In genomic region chr2:85792331-85792730, GRCm38 (mm10) we compare ENCODE assay signal across 32 mouse cellular contexts. TPM values are rescaled to one million over a fixed set of nuclear protein-coding genes. Genes with fewer than 3 reads are reported as not detected.
DNase-seq lines count a peak whose midpoint lies in the region; ATAC-seq lines count a peak whose summit lies in the region.
"Had no signal": no experiment of that assay in that cellular context is flagged by ENCODE, and none has a peak within 500 bp of the region (broad histone marks: within the 10 kb centered on the region; RNA-seq: fewer than 3 reads in every experiment).

No protein-coding gene starts in this region.

- 19% methylated on average over 2 of the region's 2 CpGs for WGBS in forebrain, embryonic 14.5 days
- 11% methylated on average over 2 of the region's 2 CpGs for WGBS in forebrain, embryonic 15.5 days
- WGBS in midbrain, embryonic 16.5 days = 9% methylated on average over 2 of the region's 2 CpGs
- 21% methylated on average over 2 of the region's 2 CpGs for WGBS in midbrain, embryonic 13.5 days

- no peaks in the 10 kb centered on the region for H3K4me1 ChIP-seq in forebrain, embryonic 14.5 days (ENCODE audit: control insufficient read depth, insufficient read depth, low read length)
- H3K4me1 ChIP-seq in forebrain, embryonic 15.5 days = no peaks in the 10 kb centered on the region
- no peaks in the 10 kb centered on the region for H3K4me1 ChIP-seq in midbrain, embryonic 16.5 days (ENCODE audit: control insufficient read depth, insufficient read depth, low read length)
- no peaks in the 10 kb centered on the region for H3K4me1 ChIP-seq in midbrain, embryonic 13.5 days (replicated peaks)
- H3K4me1 ChIP-seq: limb, embryonic 12.5 days; liver, embryonic 13.5 days had no signal

- no peak overlapping the region for H3K4me3 ChIP-seq in forebrain, embryonic 14.5 days (ENCODE audit: low read depth, low read length)
- H3K4me3 ChIP-seq in forebrain, embryonic 15.5 days = no peak overlapping the region
- H3K4me3 ChIP-seq in midbrain, embryonic 16.5 days (ENCODE audit: low read depth, low read length) = no peak overlapping the region
- no peak overlapping the region for H3K4me3 ChIP-seq in midbrain, embryonic 13.5 days (replicated peaks)
- H3K4me3 ChIP-seq: forebrain, embryonic 10.5 days; limb, embryonic 12.5 days; liver, embryonic 13.5 days had no signal

- ATAC-seq in forebrain, embryonic 14.5 days = no peak; the same call in 1 of the 2 replicates
- no peak for ATAC-seq in forebrain, embryonic 15.5 days (replicated peaks)
- ATAC-seq in midbrain, embryonic 16.5 days = peak; percentile 70; the same call in 1 of the 2 replicates
- no peak for ATAC-seq in midbrain, embryonic 13.5 days
- ATAC-seq: hindbrain, postnatal 0 days; intestine, embryonic 16.5 days had no signal

- H3K27me3 ChIP-seq in forebrain, embryonic 14.5 days (replicated peaks; ENCODE audit: control insufficient read depth, insufficient read depth, low read length) = no peaks in the 10 kb centered on the region
- no peaks in the 10 kb centered on the region for H3K27me3 ChIP-seq in forebrain, embryonic 15.5 days
- H3K27me3 ChIP-seq in midbrain, embryonic 16.5 days (ENCODE audit: control insufficient read depth, insufficient read depth, low read depth, low read length) = no peaks in the 10 kb centered on the region
- no peaks in the 10 kb centered on the region for H3K27me3 ChIP-seq in midbrain, embryonic 13.5 days
- H3K27me3 ChIP-seq: limb, embryonic 12.5 days; liver, embryonic 13.5 days had no signal

- no peak overlapping the region for H3K9ac ChIP-seq in forebrain, embryonic 14.5 days (ENCODE audit: low read length)
- H3K9ac ChIP-seq in forebrain, embryonic 15.5 days (replicated peaks) = no peak overlapping the region
- H3K9ac ChIP-seq in midbrain, embryonic 16.5 days (ENCODE audit: low read depth, low read length) = no peak overlapping the region
- H3K9ac ChIP-seq in midbrain, embryonic 13.5 days (replicated peaks) = no peak overlapping the region
- H3K9ac ChIP-seq: limb, embryonic 12.5 days; liver, embryonic 13.5 days had no signal

- no peak overlapping the region for H3K27ac ChIP-seq in forebrain, embryonic 14.5 days (ENCODE audit: low read depth, low read length)
- no peak overlapping the region for H3K27ac ChIP-seq in forebrain, embryonic 15.5 days (replicated peaks)
- H3K27ac ChIP-seq in midbrain, embryonic 16.5 days (ENCODE audit: low read length) = no peak overlapping the region
- H3K27ac ChIP-seq in midbrain, embryonic 13.5 days = no peak overlapping the region
- H3K27ac ChIP-seq: forebrain, embryonic 10.5 days; hindbrain, postnatal 0 days; limb, embryonic 12.5 days; liver, embryonic 13.5 days had no signal

- no peaks in the 10 kb centered on the region for H3K9me3 ChIP-seq in forebrain, embryonic 14.5 days (replicated peaks; ENCODE audit: control insufficient read depth, low read length)
- H3K9me3 ChIP-seq in forebrain, embryonic 15.5 days = no peaks in the 10 kb centered on the region
- H3K9me3 ChIP-seq in midbrain, embryonic 16.5 days (replicated peaks; ENCODE audit: control insufficient read depth, low read length, poor library complexity, severe bottlenecking) = no peaks in the 10 kb centered on the region
- no peaks in the 10 kb centered on the region for H3K9me3 ChIP-seq in midbrain, embryonic 13.5 days
- H3K9me3 ChIP-seq: forebrain, embryonic 10.5 days; limb, embryonic 12.5 days; liver, embryonic 13.5 days had no signal

- DNase-seq in cerebellum, postnatal 14 days = peak; percentile 1 to 3
- no peak for DNase-seq in cerebellum, adult 9-10 months
- peak; percentile 3 for DNase-seq in forebrain, embryonic 14.5 days (ENCODE audit: low spot score)
- DNase-seq in adrenal gland, postnatal 36 days = no peak
- no peak for DNase-seq in layer of hippocampus, adult 18-20 months (ENCODE audit: low spot score in 2 of 2)
- DNase-seq: adrenal gland, adult 2 months; cerebellum, adult 9-11 months; gastrocnemius, postnatal 14 days; heart, adult 11 months; kidney, adult 9 months; kidney, postnatal 25 days; liver, embryonic 13.5 days; lung, adult 2 months; lung, postnatal 14 days; right cerebral cortex, postnatal 14 days; spleen, adult 18-20 months had no signal

- H3K36me3 ChIP-seq in forebrain, embryonic 14.5 days (ENCODE audit: control insufficient read depth, insufficient read depth, low read length) = no peaks in the 10 kb centered on the region
- no peaks in the 10 kb centered on the region for H3K36me3 ChIP-seq in forebrain, embryonic 15.5 days
- no peaks in the 10 kb centered on the region for H3K36me3 ChIP-seq in midbrain, embryonic 16.5 days (ENCODE audit: control insufficient read depth, insufficient read depth, low read length)
- H3K36me3 ChIP-seq in midbrain, embryonic 13.5 days = no peaks in the 10 kb centered on the region
- H3K36me3 ChIP-seq: forebrain, embryonic 10.5 days; limb, embryonic 12.5 days; liver, embryonic 13.5 days had no signal

- H3K4me2 ChIP-seq in forebrain, embryonic 14.5 days (ENCODE audit: low read length) = no peak overlapping the region
- no peak overlapping the region for H3K4me2 ChIP-seq in forebrain, embryonic 15.5 days (replicated peaks)
- no peak overlapping the region for H3K4me2 ChIP-seq in midbrain, embryonic 16.5 days (ENCODE audit: low read length)
- no peak overlapping the region for H3K4me2 ChIP-seq in midbrain, embryonic 13.5 days (replicated peaks)
- H3K4me2 ChIP-seq: heart, embryonic 11.5 days; limb, embryonic 12.5 days; liver, embryonic 13.5 days had no signal

RNA-seq across cellular contexts. Expression of gene Olfr1016, which starts 10.0 kb away (rescaled TPM):
- not detected in 2 replicates for polyA plus RNA-seq in forebrain, embryonic 14.5 days (2014; fragmentation: Nextera tagmentation; extraction: Ambion mirVana)
- not detected in 2 replicates for polyA plus RNA-seq in forebrain, embryonic 15.5 days (2015; fragmentation: Nextera tagmentation; extraction: Ambion mirVana)
- polyA plus RNA-seq in midbrain, embryonic 16.5 days (2015; fragmentation: Nextera tagmentation; extraction: Ambion mirVana) = not detected in 2 replicates
- not detected in 2 replicates for polyA plus RNA-seq in midbrain, embryonic 13.5 days (2015; fragmentation: Nextera tagmentation; extraction: Ambion mirVana)
- total RNA-seq in adrenal gland, postnatal 36 days (2021) = not detected
- total RNA-seq in layer of hippocampus, adult 18-20 months (2021) = not detected
- total RNA-seq: adrenal gland, adult 2 months; gastrocnemius, postnatal 14 days; hematopoietic stem cell, adult 5-6 weeks; hindbrain, postnatal 0 days; layer of hippocampus, adult 8-10 months; left cerebral cortex, postnatal 14 days; megakaryocyte progenitor cell, adult 5-6 weeks; monocyte, adult 5-6 weeks; neutrophil, adult 5-6 weeks had no signal
- polyA plus RNA-seq: adrenal gland, adult 2 months; forebrain, embryonic 10.5 days; heart, embryonic 11.5 days; heart, postnatal 0 days; hindbrain, postnatal 0 days; intestine, embryonic 16.5 days; limb, embryonic 12.5 days; liver, embryonic 13.5 days; lung, adult 2 months; urinary bladder, adult 2 months had no signal

RNA-seq across cellular contexts. Expression of gene Olfr1015, which starts 10.5 kb away (rescaled TPM):
- not detected in 2 replicates for polyA plus RNA-seq in forebrain, embryonic 14.5 days (2014; fragmentation: Nextera tagmentation; extraction: Ambion mirVana)
- not detected in 2 replicates for polyA plus RNA-seq in forebrain, embryonic 15.5 days (2015; fragmentation: Nextera tagmentation; extraction: Ambion mirVana)
- not detected in 2 replicates for polyA plus RNA-seq in midbrain, embryonic 16.5 days (2015; fragmentation: Nextera tagmentation; extraction: Ambion mirVana)
- not detected in 2 replicates for polyA plus RNA-seq in midbrain, embryonic 13.5 days (2015; fragmentation: Nextera tagmentation; extraction: Ambion mirVana)
- total RNA-seq in adrenal gland, postnatal 36 days (2021) = not detected
- total RNA-seq in layer of hippocampus, adult 18-20 months (2021) = not detected
- total RNA-seq: adrenal gland, adult 2 months; gastrocnemius, postnatal 14 days; hematopoietic stem cell, adult 5-6 weeks; hindbrain, postnatal 0 days; layer of hippocampus, adult 8-10 months; left cerebral cortex, postnatal 14 days; megakaryocyte progenitor cell, adult 5-6 weeks; monocyte, adult 5-6 weeks; neutrophil, adult 5-6 weeks had no signal
- polyA plus RNA-seq: adrenal gland, adult 2 months; forebrain, embryonic 10.5 days; heart, embryonic 11.5 days; heart, postnatal 0 days; hindbrain, postnatal 0 days; intestine, embryonic 16.5 days; limb, embryonic 12.5 days; liver, embryonic 13.5 days; lung, adult 2 months; urinary bladder, adult 2 months had no signal

RNA-seq across cellular contexts. Expression of gene Olfr1014, which starts 19.8 kb away (rescaled TPM):
- not detected in 2 replicates for polyA plus RNA-seq in forebrain, embryonic 14.5 days (2014; fragmentation: Nextera tagmentation; extraction: Ambion mirVana)
- not detected in 2 replicates for polyA plus RNA-seq in forebrain, embryonic 15.5 days (2015; fragmentation: Nextera tagmentation; extraction: Ambion mirVana)
- polyA plus RNA-seq in midbrain, embryonic 16.5 days (2015; fragmentation: Nextera tagmentation; extraction: Ambion mirVana) = not detected in 2 replicates
- polyA plus RNA-seq in midbrain, embryonic 13.5 days (2015; fragmentation: Nextera tagmentation; extraction: Ambion mirVana) = not detected in 2 replicates
- total RNA-seq in adrenal gland, postnatal 36 days (2021) = not detected
- total RNA-seq in layer of hippocampus, adult 18-20 months (2021) = not detected
- total RNA-seq: adrenal gland, adult 2 months; gastrocnemius, postnatal 14 days; hematopoietic stem cell, adult 5-6 weeks; hindbrain, postnatal 0 days; layer of hippocampus, adult 8-10 months; left cerebral cortex, postnatal 14 days; megakaryocyte progenitor cell, adult 5-6 weeks; monocyte, adult 5-6 weeks; neutrophil, adult 5-6 weeks had no signal
- polyA plus RNA-seq: adrenal gland, adult 2 months; forebrain, embryonic 10.5 days; heart, embryonic 11.5 days; heart, postnatal 0 days; hindbrain, postnatal 0 days; intestine, embryonic 16.5 days; limb, embryonic 12.5 days; liver, embryonic 13.5 days; lung, adult 2 months; urinary bladder, adult 2 months had no signal

RNA-seq across cellular contexts. Expression of gene Olfr1013, which starts 25.4 kb away (rescaled TPM):
- not detected in 2 replicates for polyA plus RNA-seq in forebrain, embryonic 14.5 days (2014; fragmentation: Nextera tagmentation; extraction: Ambion mirVana)
- polyA plus RNA-seq in forebrain, embryonic 15.5 days (2015; fragmentation: Nextera tagmentation; extraction: Ambion mirVana) = not detected in 2 replicates
- polyA plus RNA-seq in midbrain, embryonic 16.5 days (2015; fragmentation: Nextera tagmentation; extraction: Ambion mirVana) = not detected in 2 replicates
- not detected in 2 replicates for polyA plus RNA-seq in midbrain, embryonic 13.5 days (2015; fragmentation: Nextera tagmentation; extraction: Ambion mirVana)
- total RNA-seq in adrenal gland, postnatal 36 days (2021) = under 1 TPM in 1 of 2 experiments, not detected in 1; 0.07 TPM
- total RNA-seq in layer of hippocampus, adult 18-20 months (2021) = not detected
- total RNA-seq: gastrocnemius, postnatal 14 days; hematopoietic stem cell, adult 5-6 weeks; hindbrain, postnatal 0 days; layer of hippocampus, adult 8-10 months; left cerebral cortex, postnatal 14 days; megakaryocyte progenitor cell, adult 5-6 weeks; monocyte, adult 5-6 weeks had no signal
- polyA plus RNA-seq: adrenal gland, adult 2 months; forebrain, embryonic 10.5 days; heart, embryonic 11.5 days; heart, postnatal 0 days; hindbrain, postnatal 0 days; intestine, embryonic 16.5 days; limb, embryonic 12.5 days; liver, embryonic 13.5 days; lung, adult 2 months; urinary bladder, adult 2 months had no signal

RNA-seq across cellular contexts. Expression of gene Olfr1018, which starts 25.9 kb away (rescaled TPM):
- not detected in 2 replicates for polyA plus RNA-seq in forebrain, embryonic 14.5 days (2014; fragmentation: Nextera tagmentation; extraction: Ambion mirVana)
- polyA plus RNA-seq in forebrain, embryonic 15.5 days (2015; fragmentation: Nextera tagmentation; extraction: Ambion mirVana) = not detected in 2 replicates
- polyA plus RNA-seq in midbrain, embryonic 16.5 days (2015; fragmentation: Nextera tagmentation; extraction: Ambion mirVana) = not detected in 2 replicates
- not detected in 2 replicates for polyA plus RNA-seq in midbrain, embryonic 13.5 days (2015; fragmentation: Nextera tagmentation; extraction: Ambion mirVana)
- not detected for total RNA-seq in adrenal gland, postnatal 36 days (2021)
- not detected for total RNA-seq in layer of hippocampus, adult 18-20 months (2021)
- total RNA-seq: adrenal gland, adult 2 months; gastrocnemius, postnatal 14 days; hematopoietic stem cell, adult 5-6 weeks; hindbrain, postnatal 0 days; layer of hippocampus, adult 8-10 months; left cerebral cortex, postnatal 14 days; megakaryocyte progenitor cell, adult 5-6 weeks; monocyte, adult 5-6 weeks; neutrophil, adult 5-6 weeks had no signal
- polyA plus RNA-seq: adrenal gland, adult 2 months; forebrain, embryonic 10.5 days; heart, embryonic 11.5 days; heart, postnatal 0 days; hindbrain, postnatal 0 days; intestine, embryonic 16.5 days; limb, embryonic 12.5 days; liver, embryonic 13.5 days; lung, adult 2 months; urinary bladder, adult 2 months had no signal

Comparison
In these comparisons a context has a peak if more than half of its experiments do, and no peak if none do; other contexts are left out.
1. DNase-seq: peak in cerebellum, postnatal 14 days (2 of 2) and forebrain, embryonic 14.5 days (single experiment); none in cerebellum, adult 9-10 months (single experiment), adrenal gland, postnatal 36 days (0 of 2) and layer of hippocampus, adult 18-20 months (0 of 2).